Mouse (Mus musculus): ENCODE measurements around the gene Cdk13. TPM values are rescaled to one million over a fixed set of nuclear protein-coding genes. Genes with fewer than 3 reads are reported as not detected.
A peak's percentile ranks its signal among the peaks of the same experiment; 100 is the strongest.

Cdk13 gene
- polyA plus RNA-seq, 1 experiment from 2014 or later = 14.6 TPM

- Histone ChIP-seq H3K4me3 (replicated peaks; ENCODE audit: low read length) (no peak overlapping the region), H3K4me1 (replicated peaks; ENCODE audit: control insufficient read depth, insufficient read depth, low read length) (peaks cover 8% of the 10 kb centered on the region; the same call in 1 of the 2 replicates), H3K9ac (replicated peaks; ENCODE audit: low read depth, low read length) (no peak overlapping the region), H3K36me3 (ENCODE audit: control insufficient read depth, insufficient read depth) (no peaks in the 10 kb centered on the region), H3K27ac (ENCODE audit: low read length) (no peak overlapping the region), H3K27me3 (replicated peaks; ENCODE audit: control insufficient read depth, insufficient read depth, low read length) (no peaks in the 10 kb centered on the region), H3K4me2 (ENCODE audit: low read length) (no peak overlapping the region), H3K9me3 (ENCODE audit: control insufficient read depth, low read length) (no peaks in the 10 kb centered on the region)
- no peak for ATAC-seq
Measured at GRCm38 (mm10) chr13:17775364-17775763, 29.5 kb downstream of the Cdk13 start.

GRCm38 (mm10) chr13:17773112-17773511, 31.8 kb downstream of the Cdk13 start:
- no peaks in the 10 kb centered on the region for H3K9me3 ChIP-seq (ENCODE audit: control insufficient read depth, low read length)
- no peaks in the 10 kb centered on the region for H3K27me3 ChIP-seq (replicated peaks; ENCODE audit: control insufficient read depth, insufficient read depth, low read length)
- H3K36me3 ChIP-seq (ENCODE audit: control insufficient read depth, insufficient read depth) = no peaks in the 10 kb centered on the region
- no peak for ATAC-seq
- H3K27ac ChIP-seq (ENCODE audit: low read length) = no peak overlapping the region
- H3K4me3 ChIP-seq (replicated peaks; ENCODE audit: low read length) = no peak overlapping the region
- peaks cover 8% of the 10 kb centered on the region; the same call in 1 of the 2 replicates for H3K4me1 ChIP-seq (replicated peaks; ENCODE audit: control insufficient read depth, insufficient read depth, low read length)
- no peak overlapping the region for H3K9ac ChIP-seq (replicated peaks; ENCODE audit: low read depth, low read length)
- no peak overlapping the region for H3K4me2 ChIP-seq (ENCODE audit: low read length)

GRCm38 (mm10) chr13:17772574-17772973, 32.3 kb downstream of the Cdk13 start:
- Histone ChIP-seq H3K4me3 (replicated peaks; ENCODE audit: low read length) (no peak overlapping the region), H3K9me3 (ENCODE audit: control insufficient read depth, low read length) (no peaks in the 10 kb centered on the region), H3K27me3 (replicated peaks; ENCODE audit: control insufficient read depth, insufficient read depth, low read length) (no peaks in the 10 kb centered on the region), H3K4me1 (replicated peaks; ENCODE audit: control insufficient read depth, insufficient read depth, low read length) (peaks cover 8% of the 10 kb centered on the region; the same call in 1 of the 2 replicates), H3K4me2 (ENCODE audit: low read length) (no peak overlapping the region), H3K27ac (ENCODE audit: low read length) (0 out of 2 replicates have a peak overlapping the region, but pooled peaks have one; percentile 27), H3K9ac (replicated peaks; ENCODE audit: low read depth, low read length) (no peak overlapping the region), H3K36me3 (ENCODE audit: control insufficient read depth, insufficient read depth) (no peaks in the 10 kb centered on the region)
- 53% methylated on average over 6 of the region's 6 CpGs for WGBS
- ATAC-seq = peak; percentile 50

- Histone ChIP-seq H3K9me3 (ENCODE audit: control insufficient read depth, low read length) (no peaks in the 10 kb centered on the region), H3K4me1 (replicated peaks; ENCODE audit: control insufficient read depth, insufficient read depth, low read length) (no peaks in the 10 kb centered on the region), H3K27me3 (replicated peaks; ENCODE audit: control insufficient read depth, insufficient read depth, low read length) (no peaks in the 10 kb centered on the region), H3K36me3 (ENCODE audit: control insufficient read depth, insufficient read depth) (no peaks in the 10 kb centered on the region), H3K4me2 (ENCODE audit: low read length) (no peak overlapping the region), H3K9ac (replicated peaks; ENCODE audit: low read depth, low read length) (no peak overlapping the region), H3K4me3 (replicated peaks; ENCODE audit: low read length) (no peak overlapping the region), H3K27ac (ENCODE audit: low read length) (no peak overlapping the region)
- no peak for ATAC-seq
- WGBS = 93% methylated on average over 1 of the region's 1 CpGs
Measured at GRCm38 (mm10) chr13:17762405-17762804, 42.5 kb downstream of the Cdk13 start.

GRCm38 (mm10) chr13:17754997-17755396, 49.9 kb downstream of the Cdk13 start:
- Histone ChIP-seq H3K27ac (ENCODE audit: low read length) (no peak overlapping the region), H3K36me3 (ENCODE audit: control insufficient read depth, insufficient read depth) (no peaks in the 10 kb centered on the region), H3K4me3 (replicated peaks; ENCODE audit: low read length) (no peak overlapping the region), H3K9ac (replicated peaks; ENCODE audit: low read depth, low read length) (no peak overlapping the region), H3K4me1 (replicated peaks; ENCODE audit: control insufficient read depth, insufficient read depth, low read length) (no peaks in the 10 kb centered on the region), H3K9me3 (ENCODE audit: control insufficient read depth, low read length) (no peaks in the 10 kb centered on the region), H3K4me2 (ENCODE audit: low read length) (no peak overlapping the region), H3K27me3 (replicated peaks; ENCODE audit: control insufficient read depth, insufficient read depth, low read length) (no peaks in the 10 kb centered on the region)
- 87% methylated on average over 4 of the region's 4 CpGs for WGBS
- no peak for ATAC-seq

- no peak overlapping the region for H3K4me2 ChIP-seq (ENCODE audit: low read length)
- H3K4me3 ChIP-seq (replicated peaks; ENCODE audit: low read length) = no peak overlapping the region
- H3K9ac ChIP-seq (replicated peaks; ENCODE audit: low read depth, low read length) = no peak overlapping the region
- H3K27ac ChIP-seq (ENCODE audit: low read length) = no peak overlapping the region
- no peaks in the 10 kb centered on the region for H3K9me3 ChIP-seq (ENCODE audit: control insufficient read depth, low read length)
- no peaks in the 10 kb centered on the region for H3K27me3 ChIP-seq (replicated peaks; ENCODE audit: control insufficient read depth, insufficient read depth, low read length)
- WGBS = 87% methylated on average over 3 of the region's 3 CpGs
- no peaks in the 10 kb centered on the region for H3K4me1 ChIP-seq (replicated peaks; ENCODE audit: control insufficient read depth, insufficient read depth, low read length)
- no peak for ATAC-seq
- H3K36me3 ChIP-seq (ENCODE audit: control insufficient read depth, insufficient read depth) = peaks cover 6% of the 10 kb centered on the region
Measured at GRCm38 (mm10) chr13:17728798-17729197, 76.1 kb downstream of the Cdk13 start.

- H3K36me3 ChIP-seq (ENCODE audit: control insufficient read depth, insufficient read depth) = peaks cover 6% of the 10 kb centered on the region
- ATAC-seq = no peak
- no peak overlapping the region for H3K4me3 ChIP-seq (replicated peaks; ENCODE audit: low read length)
- H3K4me2 ChIP-seq (ENCODE audit: low read length) = no peak overlapping the region
- WGBS = 95% methylated on average over 4 of the region's 4 CpGs
- no peaks in the 10 kb centered on the region for H3K9me3 ChIP-seq (ENCODE audit: control insufficient read depth, low read length)
- H3K27ac ChIP-seq (ENCODE audit: low read length) = no peak overlapping the region
- H3K4me1 ChIP-seq (replicated peaks; ENCODE audit: control insufficient read depth, insufficient read depth, low read length) = no peaks in the 10 kb centered on the region
- no peak overlapping the region for H3K9ac ChIP-seq (replicated peaks; ENCODE audit: low read depth, low read length)
- H3K27me3 ChIP-seq (replicated peaks; ENCODE audit: control insufficient read depth, insufficient read depth, low read length) = no peaks in the 10 kb centered on the region
Measured at GRCm38 (mm10) chr13:17727922-17728321, 77.0 kb downstream of the Cdk13 start.

GRCm38 (mm10) chr13:17717357-17717756, 87.5 kb downstream of the Cdk13 start:
- ATAC-seq = no peak
- Histone ChIP-seq H3K36me3 (ENCODE audit: control insufficient read depth, insufficient read depth) (peaks cover 19% of the 10 kb centered on the region), H3K27ac (ENCODE audit: low read length) (no peak overlapping the region), H3K4me1 (replicated peaks; ENCODE audit: control insufficient read depth, insufficient read depth, low read length) (no peaks in the 10 kb centered on the region), H3K4me3 (replicated peaks; ENCODE audit: low read length) (no peak overlapping the region), H3K9me3 (ENCODE audit: control insufficient read depth, low read length) (no peaks in the 10 kb centered on the region), H3K27me3 (replicated peaks; ENCODE audit: control insufficient read depth, insufficient read depth, low read length) (no peaks in the 10 kb centered on the region), H3K4me2 (ENCODE audit: low read length) (no peak overlapping the region), H3K9ac (replicated peaks; ENCODE audit: low read depth, low read length) (no peak overlapping the region)
- 100% methylated on average over 1 of the region's 1 CpGs for WGBS

GRCm38 (mm10) chr13:17708784-17709311, 96.0 kb downstream of the Cdk13 start:
- no peaks in the 10 kb centered on the region for H3K9me3 ChIP-seq (ENCODE audit: control insufficient read depth, low read length)
- H3K4me2 ChIP-seq (ENCODE audit: low read length) = no peak overlapping the region
- no peak overlapping the region for H3K4me3 ChIP-seq (replicated peaks; ENCODE audit: low read length)
- no peak overlapping the region for H3K9ac ChIP-seq (replicated peaks; ENCODE audit: low read depth, low read length)
- H3K4me1 ChIP-seq (replicated peaks; ENCODE audit: control insufficient read depth, insufficient read depth, low read length) = no peaks in the 10 kb centered on the region
- no peak overlapping the region for H3K27ac ChIP-seq (ENCODE audit: low read length)
- peak; percentile 28; the same call in 1 of the 2 replicates for ATAC-seq
- H3K36me3 ChIP-seq (ENCODE audit: control insufficient read depth, insufficient read depth) = no peaks in the 10 kb centered on the region
- no peaks in the 10 kb centered on the region for H3K27me3 ChIP-seq (replicated peaks; ENCODE audit: control insufficient read depth, insufficient read depth, low read length)
- WGBS = 77% methylated on average over 5 of the region's 5 CpGs
